Mouse (Mus musculus) ES-Bruce4 (cell line): ENCODE measurements around the gene Vmn2r87.
A peak's percentile ranks its signal among the peaks of the same experiment; 100 is the strongest.
"Not testable (repeated sequence)": the region's sequence is repeated elsewhere in the genome, so short reads cannot be mapped to it uniquely, and the experiment has no call there.

ENCODE experiments used
- CTCF ChIP-seq: IDR thresholded peaks from one replicate; pipeline ENCODE4 v1.8.1; 2011; ENCODE audit warnings: low read depth, low read length
- POLR2A ChIP-seq: IDR thresholded peaks from one replicate; pipeline ENCODE4 v1.8.1; 2011; ENCODE audit warnings: low read length; ENCODE audit not compliant: insufficient read depth

DNA sequence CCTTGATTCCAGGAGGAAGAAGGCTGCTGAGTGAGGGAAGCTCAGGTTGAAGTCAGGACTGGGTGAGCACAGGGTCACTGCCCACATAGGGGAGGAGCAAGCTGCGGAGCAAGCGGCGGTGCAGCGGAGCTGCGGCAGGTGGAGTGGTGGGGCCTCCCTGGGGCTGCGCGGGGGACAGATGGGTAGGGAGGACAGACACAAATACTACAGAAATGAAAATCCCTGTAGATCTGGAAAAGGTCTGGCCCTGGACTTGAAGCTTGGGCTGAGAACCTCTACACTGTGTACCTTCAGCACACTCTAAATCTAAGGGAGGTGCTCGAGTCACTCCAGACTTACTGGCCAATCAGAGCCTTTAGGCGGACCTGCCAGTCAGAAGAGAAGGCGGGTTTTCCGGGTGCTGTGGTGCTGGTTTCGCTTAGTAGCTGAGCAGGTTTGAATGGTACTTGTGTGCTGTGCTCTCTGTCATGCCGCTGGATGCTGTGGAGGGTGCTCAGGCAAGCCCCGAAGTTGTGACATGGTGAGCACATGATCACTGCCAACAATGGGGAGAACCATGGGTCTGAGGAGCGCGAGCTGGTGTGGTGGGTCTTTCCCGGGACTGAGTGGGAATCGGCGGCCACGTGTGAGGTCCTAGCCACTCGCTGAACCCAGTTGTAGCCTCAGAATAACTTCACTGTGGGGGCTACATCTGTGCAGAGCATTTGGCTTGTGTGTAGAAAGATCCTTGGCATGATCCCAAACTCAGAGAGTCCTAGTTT, 44.9 kb upstream of the Vmn2r87 start:
- TF ChIP-seq CTCF = not testable (repeated sequence)
- TF ChIP-seq POLR2A = peak; percentile 77
